Mouse (Mus musculus): ENCODE results near the gene Cblc. TPM values are rescaled to one million over a fixed set of nuclear protein-coding genes. Genes with fewer than 3 reads are reported as not detected.

Gene Cblc
- polyA plus RNA-seq, 1 experiment from 2014 or later: 0.53 TPM

DNA sequence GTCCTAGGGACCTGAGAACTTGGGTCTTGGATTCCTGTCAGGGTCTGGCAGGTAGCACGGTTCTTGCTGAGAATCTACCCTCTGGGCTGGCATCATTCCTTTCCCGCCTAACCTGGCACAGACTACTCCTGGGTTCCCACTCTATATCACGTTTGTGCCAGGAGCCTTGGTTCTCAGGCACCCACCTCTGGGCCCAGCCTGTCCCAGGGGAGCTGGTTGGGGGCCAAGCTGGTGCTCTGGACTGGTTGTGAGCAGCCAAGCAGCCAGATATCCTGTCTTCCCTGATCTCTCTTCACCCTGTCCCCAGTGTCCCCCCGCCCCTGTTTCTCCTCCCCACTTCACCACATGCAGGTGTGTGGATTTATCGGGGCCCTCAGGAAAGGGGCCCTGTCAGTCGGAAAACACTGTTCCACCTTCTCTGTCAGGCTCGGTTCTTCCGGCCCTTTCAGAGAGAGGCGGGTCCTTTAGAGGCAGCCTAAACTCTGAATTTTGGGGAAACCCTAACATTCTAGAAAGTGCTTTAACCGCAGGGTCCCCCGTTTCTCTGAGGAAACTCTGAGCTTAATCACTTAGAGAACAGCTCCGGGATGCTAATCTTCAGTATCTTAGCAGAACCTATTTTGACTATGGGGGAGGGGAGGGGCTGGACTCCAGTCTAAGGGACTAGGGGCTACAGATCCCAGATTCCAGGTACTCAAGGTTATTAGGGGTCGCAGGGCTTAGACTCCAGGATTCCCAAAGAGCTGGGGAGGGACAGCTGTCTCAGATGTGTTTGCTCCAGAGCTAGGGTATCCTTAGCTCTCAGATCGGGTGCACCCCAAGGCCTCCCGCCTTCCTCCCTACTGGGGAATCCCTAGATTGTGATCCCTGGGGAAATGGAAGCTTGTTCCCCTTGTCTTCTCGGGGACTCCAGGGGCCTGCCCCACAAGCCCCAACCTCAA is 26.9 kb downstream of the Cblc start:
- H3K4me3 ChIP-seq: peak overlapping the region; percentile 53
- H3K36me3 ChIP-seq (replicated peaks): peaks cover 8% of the 10 kb centered on the region; the same call in 1 of the 2 replicates
- no peak for DNase-seq (ENCODE audit: extremely low spot score, low spot score)
- H3K4me1 ChIP-seq: peaks cover 38% of the 10 kb centered on the region
- no peaks in the 10 kb centered on the region for H3K9me3 ChIP-seq
- peaks cover 46% of the 10 kb centered on the region for H3K27me3 ChIP-seq (ENCODE audit: poor library complexity, severe bottlenecking)
- 8% methylated on average over 16 of the region's 16 CpGs for WGBS
- H3K27ac ChIP-seq: peak overlapping the region; percentile 81

DNA sequence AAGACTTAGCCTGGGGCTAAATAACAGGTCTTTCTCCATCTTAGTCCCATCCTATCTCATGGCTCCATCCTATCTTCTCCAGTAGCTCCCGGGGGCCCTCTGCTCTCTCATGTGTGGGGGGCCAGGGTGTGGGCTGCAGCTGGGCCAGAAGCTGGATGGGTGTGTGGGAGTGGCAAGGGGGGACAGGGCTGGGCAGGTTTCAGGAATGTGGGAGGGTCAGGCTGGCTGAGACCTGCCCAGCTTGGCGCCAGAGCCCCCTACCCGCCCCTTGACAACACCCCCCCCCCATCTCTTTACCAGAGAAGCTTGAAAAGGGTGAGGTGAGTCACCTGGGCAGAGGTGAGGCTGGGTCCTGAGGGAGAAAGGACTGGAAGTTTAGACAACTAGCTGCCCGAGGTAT is 27.6 kb downstream of the Cblc start:
- Histone ChIP-seq H3K4me3 (peak overlapping the region; percentile 53), H3K27ac (no peak overlapping the region), H3K36me3 (replicated peaks) (peaks cover 15% of the 10 kb centered on the region), H3K4me1 (peaks cover 38% of the 10 kb centered on the region), H3K9me3 (0 out of 2 replicates have a peak, but pooled peaks cover 2% of the 10 kb centered on the region), H3K27me3 (ENCODE audit: poor library complexity, severe bottlenecking) (peaks cover 46% of the 10 kb centered on the region)
- DNase-seq (ENCODE audit: extremely low spot score, low spot score): no peak
- 28% methylated on average over 4 of the region's 4 CpGs for WGBS

DNA sequence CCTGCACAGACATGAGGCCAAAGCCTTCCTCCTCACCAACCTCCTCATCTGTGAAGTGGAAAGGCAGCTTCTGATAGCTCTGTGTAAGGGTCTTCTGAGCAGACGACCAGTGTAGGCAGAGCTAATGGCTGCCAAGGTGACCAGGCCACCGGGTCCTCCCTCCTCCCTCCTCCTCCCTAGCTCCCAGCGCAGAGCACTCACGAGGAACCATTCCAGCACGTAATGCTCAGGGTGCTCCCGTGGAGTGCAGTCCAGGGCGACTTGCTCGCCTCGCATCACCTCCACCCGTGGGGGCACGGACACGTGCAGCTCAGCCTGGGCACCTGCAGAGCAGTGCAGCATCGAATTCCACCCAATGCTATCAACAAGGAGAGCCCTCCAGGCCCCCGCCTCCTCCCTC is 28.4 kb downstream of the Cblc start:
- H3K27ac ChIP-seq: no peak overlapping the region
- H3K36me3 ChIP-seq (replicated peaks): peaks cover 22% of the 10 kb centered on the region
- peaks cover 38% of the 10 kb centered on the region for H3K4me1 ChIP-seq
- H3K4me3 ChIP-seq: peak overlapping the region; percentile 53; the same call in 1 of the 2 replicates
- H3K27me3 ChIP-seq (ENCODE audit: poor library complexity, severe bottlenecking): peaks cover 46% of the 10 kb centered on the region
- DNase-seq (ENCODE audit: extremely low spot score, low spot score): no peak
- 0 out of 2 replicates have a peak, but pooled peaks cover 2% of the 10 kb centered on the region for H3K9me3 ChIP-seq
- 67% methylated on average over 14 of the region's 14 CpGs for WGBS

DNA sequence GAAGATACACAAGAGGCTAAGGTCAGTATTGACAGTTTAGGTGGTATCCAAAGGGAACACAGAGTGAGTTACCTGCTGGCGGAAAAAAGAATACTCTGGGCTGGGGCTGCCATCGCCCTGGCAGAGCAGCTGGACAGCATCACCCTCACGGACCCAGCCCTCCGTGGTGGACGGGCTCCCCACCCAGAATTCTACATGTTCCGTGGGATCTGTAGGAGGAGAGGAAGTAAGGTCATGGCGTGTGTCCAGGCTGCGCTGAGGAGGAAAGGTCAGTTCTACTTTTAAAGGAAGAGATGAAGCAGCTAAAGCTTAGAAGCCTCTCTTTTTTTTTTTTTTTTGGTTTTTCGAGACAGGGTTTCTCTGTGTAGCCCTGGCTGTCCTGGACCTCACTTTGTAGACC is 32.0 kb downstream of the Cblc start:
- 91% methylated on average over 9 of the region's 9 CpGs for WGBS
- no peak for DNase-seq (ENCODE audit: extremely low spot score, low spot score)
- H3K4me1 ChIP-seq: peaks cover 15% of the 10 kb centered on the region
- no peak overlapping the region for H3K4me3 ChIP-seq
- H3K36me3 ChIP-seq (replicated peaks): peaks cover 27% of the 10 kb centered on the region
- 0 out of 2 replicates have a peak, but pooled peaks cover 4% of the 10 kb centered on the region for H3K9me3 ChIP-seq
- H3K27ac ChIP-seq: no peak overlapping the region
- H3K27me3 ChIP-seq (ENCODE audit: poor library complexity, severe bottlenecking): peaks cover 16% of the 10 kb centered on the region

DNA sequence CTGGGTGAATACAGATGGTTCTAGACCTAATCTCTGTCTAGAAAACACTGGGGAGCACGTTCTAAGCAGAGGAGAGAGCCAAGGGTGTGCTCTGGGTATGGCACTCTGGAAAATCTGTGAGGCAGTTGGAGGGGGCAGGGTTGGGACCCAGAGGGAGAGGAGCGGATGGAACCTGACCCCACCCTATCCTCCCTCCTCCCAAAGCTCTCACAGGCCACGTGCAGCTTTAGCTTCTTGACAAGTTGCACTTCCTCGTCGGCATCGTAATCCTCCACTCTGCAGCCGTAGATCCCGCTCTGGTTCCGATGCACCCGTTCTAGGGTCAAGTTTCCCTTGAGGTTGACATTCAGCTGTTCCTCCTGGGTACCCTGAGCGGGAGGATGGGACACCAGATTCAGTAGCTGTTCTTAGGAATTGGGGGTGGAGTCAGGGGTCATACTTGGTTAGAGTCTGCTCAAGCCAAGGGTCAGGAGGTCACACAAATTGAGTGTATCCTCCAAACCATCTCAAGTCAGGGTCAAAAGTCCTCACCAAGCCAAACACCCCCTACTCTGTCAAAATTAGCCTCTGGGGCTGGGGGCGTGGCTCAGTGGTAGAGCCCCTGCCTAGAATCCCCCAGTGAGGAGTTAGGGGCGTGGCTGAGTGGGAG is 32.7 kb downstream of the Cblc start:
- Histone ChIP-seq H3K27ac (no peak overlapping the region), H3K36me3 (replicated peaks) (peaks cover 29% of the 10 kb centered on the region), H3K9me3 (0 out of 2 replicates have a peak, but pooled peaks cover 4% of the 10 kb centered on the region), H3K4me3 (no peak overlapping the region), H3K27me3 (ENCODE audit: poor library complexity, severe bottlenecking) (peaks cover 10% of the 10 kb centered on the region), H3K4me1 (peaks cover 8% of the 10 kb centered on the region)
- no peak for DNase-seq (ENCODE audit: extremely low spot score, low spot score)
- WGBS: 91% methylated on average over 13 of the region's 13 CpGs

DNA sequence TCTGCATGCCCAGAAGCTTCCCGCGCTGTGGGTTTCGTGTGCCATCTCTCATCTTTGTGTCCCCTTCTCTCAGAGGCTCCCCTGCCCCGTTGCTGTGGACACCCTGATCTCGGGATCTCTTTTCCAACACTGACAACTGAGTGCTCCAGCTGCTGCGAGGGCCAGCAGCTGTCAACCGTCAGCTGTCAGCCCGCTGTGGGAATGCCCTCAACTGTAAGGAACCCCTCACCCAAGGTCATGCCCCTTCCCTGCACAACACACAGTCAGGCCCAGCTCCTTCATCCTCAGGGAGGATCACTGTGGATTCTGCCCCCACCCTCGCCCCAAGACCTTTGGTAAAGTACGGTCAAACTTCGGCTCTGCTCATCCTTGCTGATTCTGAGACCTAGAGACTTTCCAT is 34.3 kb downstream of the Cblc start:
- DNase-seq (ENCODE audit: extremely low spot score, low spot score): no peak
- 95% methylated on average over 11 of the region's 11 CpGs for WGBS
- Histone ChIP-seq H3K9me3 (0 out of 2 replicates have a peak, but pooled peaks cover 4% of the 10 kb centered on the region), H3K4me3 (no peak overlapping the region), H3K36me3 (replicated peaks) (peaks cover 40% of the 10 kb centered on the region), H3K27ac (no peak overlapping the region), H3K4me1 (no peaks in the 10 kb centered on the region), H3K27me3 (ENCODE audit: poor library complexity, severe bottlenecking) (no peaks in the 10 kb centered on the region)

DNA sequence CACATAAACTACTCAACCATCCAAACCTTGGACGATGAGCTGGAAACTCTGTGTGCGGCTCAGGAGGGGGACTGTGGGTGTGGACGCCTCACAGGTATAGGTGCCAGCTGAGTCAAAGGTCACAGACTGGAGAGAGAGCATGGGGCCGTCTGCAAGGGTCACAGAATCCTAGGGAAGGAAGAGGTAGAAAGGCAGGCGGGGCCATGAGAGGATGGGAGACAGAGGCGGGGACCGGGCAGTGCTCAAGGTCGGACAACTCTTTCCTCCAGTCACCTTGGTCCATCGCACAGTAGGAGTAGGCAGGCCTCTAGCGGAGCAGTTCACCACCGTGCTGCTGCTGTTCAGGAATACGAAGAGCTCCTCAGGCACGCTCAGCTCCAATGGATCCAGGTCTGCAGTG is 36.6 kb downstream of the Cblc start:
- no peak for DNase-seq (ENCODE audit: extremely low spot score, low spot score)
- 90% methylated on average over 13 of the region's 13 CpGs for WGBS
- H3K36me3 ChIP-seq (replicated peaks): peaks cover 37% of the 10 kb centered on the region
- H3K4me3 ChIP-seq: no peak overlapping the region
- H3K27me3 ChIP-seq (ENCODE audit: poor library complexity, severe bottlenecking): no peaks in the 10 kb centered on the region
- H3K9me3 ChIP-seq: peaks cover 7% of the 10 kb centered on the region; the same call in 1 of the 2 replicates
- H3K27ac ChIP-seq: no peak overlapping the region
- H3K4me1 ChIP-seq: no peaks in the 10 kb centered on the region

DNA sequence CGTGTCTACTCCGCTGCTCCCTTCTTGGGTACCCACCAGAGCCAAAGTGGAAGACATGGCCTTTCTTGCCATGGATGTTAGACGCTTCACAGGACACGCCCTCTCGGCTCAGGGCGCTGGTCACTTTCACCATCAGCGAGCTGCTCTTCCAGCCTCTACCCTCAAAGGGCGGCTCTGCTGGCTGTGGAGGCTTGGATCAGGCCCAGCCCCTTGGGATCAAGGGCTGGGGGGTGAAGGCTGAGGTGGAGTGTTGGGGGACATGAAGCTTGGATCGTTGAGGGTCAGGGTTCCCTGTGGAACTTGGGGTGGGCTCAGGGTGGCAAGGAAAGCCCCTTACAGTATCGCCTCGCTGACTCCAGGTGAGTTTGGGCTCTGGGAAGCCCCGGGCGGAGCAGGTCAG is 38.0 kb downstream of the Cblc start:
- H3K4me1 ChIP-seq: no peaks in the 10 kb centered on the region
- no peaks in the 10 kb centered on the region for H3K27me3 ChIP-seq (ENCODE audit: poor library complexity, severe bottlenecking)
- no peak overlapping the region for H3K27ac ChIP-seq
- DNase-seq (ENCODE audit: extremely low spot score, low spot score): no peak
- 90% methylated on average over 13 of the region's 13 CpGs for WGBS
- no peak overlapping the region for H3K4me3 ChIP-seq
- H3K9me3 ChIP-seq: peaks cover 4% of the 10 kb centered on the region; the same call in 1 of the 2 replicates
- H3K36me3 ChIP-seq (replicated peaks): peaks cover 25% of the 10 kb centered on the region

DNA sequence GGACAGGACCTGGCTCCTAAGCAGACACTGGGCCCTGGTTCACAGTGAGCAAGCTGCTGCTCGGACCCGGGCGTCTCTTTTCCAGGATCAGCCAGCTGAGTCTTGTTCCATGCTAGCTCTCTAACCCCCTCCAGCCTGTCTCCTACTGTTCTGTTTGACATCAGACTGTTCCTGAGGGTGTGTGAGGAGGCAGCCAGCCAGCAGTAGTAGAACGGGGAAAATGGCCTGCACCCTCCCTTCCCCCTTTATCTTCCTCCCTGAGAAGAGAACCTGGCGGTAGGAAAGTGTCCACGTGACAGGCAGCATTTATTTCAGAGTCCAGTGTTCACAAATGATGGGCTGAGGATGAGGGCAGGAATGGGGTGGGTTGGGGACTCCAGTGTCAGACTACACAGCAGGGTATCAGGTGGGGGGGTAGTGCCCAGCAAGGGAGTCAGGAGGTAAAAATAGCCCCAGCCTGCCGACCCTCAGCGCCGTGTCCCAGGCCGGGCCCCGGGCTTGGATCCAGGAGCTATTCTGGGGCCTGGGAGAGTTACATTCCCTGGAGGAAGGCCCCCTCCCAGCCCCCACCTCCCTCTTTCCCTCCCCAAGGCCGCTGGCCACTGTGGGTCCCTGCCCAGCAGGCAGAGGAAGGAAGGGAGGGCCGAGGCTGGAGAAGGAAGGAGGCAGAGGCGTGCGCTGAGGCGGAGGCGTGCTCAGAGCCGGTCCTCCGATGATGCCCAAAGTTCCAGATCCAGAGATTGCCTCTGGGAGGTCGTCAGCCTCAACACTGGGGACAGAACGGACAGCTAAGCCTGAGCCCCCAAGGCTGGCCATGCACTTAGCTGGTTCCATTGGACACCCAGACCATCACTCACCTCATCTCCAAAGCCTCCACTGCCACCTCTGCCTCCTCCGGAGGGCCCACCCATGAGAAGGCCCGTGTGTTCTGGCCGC is 40.5 kb downstream of the Cblc start:
- no peak for DNase-seq (ENCODE audit: extremely low spot score, low spot score)
- Histone ChIP-seq H3K9me3 (peaks cover 2% of the 10 kb centered on the region; the same call in 1 of the 2 replicates), H3K4me3 (no peak overlapping the region), H3K27ac (0 out of 2 replicates have a peak overlapping the region, but pooled peaks have one; percentile 30), H3K4me1 (no peaks in the 10 kb centered on the region; the same call in 1 of the 2 replicates), H3K27me3 (ENCODE audit: poor library complexity, severe bottlenecking) (no peaks in the 10 kb centered on the region), H3K36me3 (replicated peaks) (peaks cover 17% of the 10 kb centered on the region)
- 84% methylated on average over 23 of the region's 24 CpGs for WGBS

DNA sequence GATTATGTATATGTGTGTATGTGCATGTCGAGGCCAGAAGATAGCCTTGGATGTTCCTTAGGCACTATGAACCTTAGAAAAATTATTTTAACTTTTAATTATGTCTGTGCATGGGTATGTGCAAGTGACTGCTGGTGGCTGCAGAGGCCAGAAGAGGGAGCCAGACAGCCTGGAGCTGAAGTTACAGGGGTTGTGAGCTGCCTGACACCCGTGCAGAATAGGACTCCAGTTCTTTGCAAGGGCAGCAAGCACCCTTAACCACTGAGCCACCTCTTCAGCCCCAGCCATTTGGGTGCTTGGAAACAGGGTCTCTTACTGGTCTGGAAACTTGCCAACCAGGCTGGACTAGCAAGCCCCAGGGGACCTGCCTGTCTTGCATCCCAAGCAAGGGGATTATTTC is 41.6 kb downstream of the Cblc start:
- Histone ChIP-seq H3K27me3 (ENCODE audit: poor library complexity, severe bottlenecking) (no peaks in the 10 kb centered on the region), H3K36me3 (replicated peaks) (peaks cover 17% of the 10 kb centered on the region), H3K4me3 (no peak overlapping the region), H3K9me3 (peaks cover 2% of the 10 kb centered on the region; the same call in 1 of the 2 replicates), H3K27ac (no peak overlapping the region), H3K4me1 (peaks cover 11% of the 10 kb centered on the region)
- 85% methylated on average over 2 of the region's 2 CpGs for WGBS
- DNase-seq (ENCODE audit: extremely low spot score, low spot score): no peak

DNA sequence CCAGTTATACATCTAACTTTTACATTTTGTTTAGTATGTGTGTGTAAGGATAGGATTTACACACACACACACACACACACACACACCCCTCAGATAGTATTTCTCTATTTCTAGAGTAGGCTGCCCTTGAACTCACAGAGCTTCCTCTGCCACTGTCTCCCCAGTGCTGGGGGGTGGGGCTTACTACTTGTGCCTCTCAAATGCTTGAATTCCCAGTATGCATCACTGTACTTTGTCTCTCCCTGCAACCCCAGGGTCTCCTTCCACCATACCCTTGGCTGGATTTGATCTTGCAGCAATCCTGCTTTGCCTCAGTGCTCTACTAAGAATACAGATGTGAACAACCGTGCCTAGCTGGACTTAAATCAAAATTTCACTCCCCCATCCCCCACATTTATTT is 42.5 kb downstream of the Cblc start:
- Histone ChIP-seq H3K4me1 (peaks cover 16% of the 10 kb centered on the region), H3K9me3 (peaks cover 2% of the 10 kb centered on the region; the same call in 1 of the 2 replicates), H3K27ac (no peak overlapping the region), H3K36me3 (replicated peaks) (peaks cover 16% of the 10 kb centered on the region), H3K27me3 (ENCODE audit: poor library complexity, severe bottlenecking) (no peaks in the 10 kb centered on the region), H3K4me3 (no peak overlapping the region)
- 87% methylated on average over 1 of the region's 1 CpGs for WGBS
- no peak for DNase-seq (ENCODE audit: extremely low spot score, low spot score)

DNA sequence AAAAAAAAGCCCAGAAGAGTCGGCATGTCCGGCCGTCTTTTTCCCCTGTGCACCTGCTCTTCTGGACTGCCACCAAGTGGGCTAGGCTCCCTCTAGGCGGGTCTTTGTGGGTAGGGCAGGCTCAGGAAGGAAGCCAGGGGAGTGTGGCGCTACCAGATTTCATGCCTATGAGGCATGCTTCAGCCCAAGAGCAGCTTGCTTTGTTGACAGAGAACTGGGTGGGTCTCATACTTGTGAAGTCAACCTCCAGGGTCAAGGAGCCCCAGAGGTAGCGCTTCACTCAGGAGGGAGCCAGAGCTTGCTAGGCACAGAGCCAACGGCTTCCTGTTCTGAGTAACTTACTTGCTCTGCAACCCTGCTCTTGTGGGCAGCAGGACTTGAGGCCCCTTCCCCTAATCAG is 43.0 kb downstream of the Cblc start:
- H3K4me3 ChIP-seq: no peak overlapping the region
- 88% methylated on average over 7 of the region's 7 CpGs for WGBS
- DNase-seq (ENCODE audit: extremely low spot score, low spot score): no peak

More for the DNA sequence above, 43.0 kb downstream of the Cblc start:
- peaks cover 2% of the 10 kb centered on the region; the same call in 1 of the 2 replicates for H3K9me3 ChIP-seq
- H3K36me3 ChIP-seq (replicated peaks): peaks cover 11% of the 10 kb centered on the region
- peaks cover 18% of the 10 kb centered on the region for H3K4me1 ChIP-seq
- no peak overlapping the region for H3K27ac ChIP-seq
- H3K27me3 ChIP-seq (ENCODE audit: poor library complexity, severe bottlenecking): no peaks in the 10 kb centered on the region

Data from forebrain, embryonic 10.5 days (tissue).